Mouse (Mus musculus) spleen, embryonic (tissue): ENCODE measurements around the gene Cyp46a1.

Experiments used
- CTCF ChIA-PET: fragments of 350-600 bp; sonication (Branson Sonifier 250); formaldehyde crosslinking; loops from one replicate; lab custom pipeline; 2022; lab: Charles Lee

The Cyp46a1 gene

DNA sequence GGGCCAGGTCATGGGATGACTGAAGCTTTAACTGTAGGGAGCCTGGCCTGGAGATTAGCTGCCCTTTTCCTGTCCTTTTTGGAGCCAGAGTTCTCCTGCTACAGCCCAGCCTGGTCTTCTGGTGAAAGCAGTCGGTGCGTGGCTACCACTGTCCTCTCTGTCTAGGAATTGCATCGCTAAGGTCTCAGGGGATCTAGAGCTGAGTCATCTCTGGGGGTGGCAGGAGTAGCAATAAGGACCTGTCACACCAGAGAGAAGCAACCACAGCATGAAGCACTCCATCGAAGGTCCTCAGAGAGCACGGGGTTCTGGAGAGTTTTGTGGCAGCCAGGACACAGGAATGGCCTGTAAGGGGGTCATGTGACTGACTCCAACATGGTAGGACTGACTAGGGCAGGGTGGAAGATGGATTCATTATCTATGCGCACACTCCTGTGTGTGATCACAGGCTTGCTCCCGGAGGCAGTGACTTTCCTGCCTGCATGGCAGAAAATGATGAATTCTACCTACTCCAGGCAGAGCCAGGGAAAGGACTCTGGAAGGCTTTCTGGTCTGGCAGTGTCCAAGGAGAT lies 23.6 kb upstream of the Cyp46a1 start:
- CTCF ChIA-PET = no interaction called here

DNA sequence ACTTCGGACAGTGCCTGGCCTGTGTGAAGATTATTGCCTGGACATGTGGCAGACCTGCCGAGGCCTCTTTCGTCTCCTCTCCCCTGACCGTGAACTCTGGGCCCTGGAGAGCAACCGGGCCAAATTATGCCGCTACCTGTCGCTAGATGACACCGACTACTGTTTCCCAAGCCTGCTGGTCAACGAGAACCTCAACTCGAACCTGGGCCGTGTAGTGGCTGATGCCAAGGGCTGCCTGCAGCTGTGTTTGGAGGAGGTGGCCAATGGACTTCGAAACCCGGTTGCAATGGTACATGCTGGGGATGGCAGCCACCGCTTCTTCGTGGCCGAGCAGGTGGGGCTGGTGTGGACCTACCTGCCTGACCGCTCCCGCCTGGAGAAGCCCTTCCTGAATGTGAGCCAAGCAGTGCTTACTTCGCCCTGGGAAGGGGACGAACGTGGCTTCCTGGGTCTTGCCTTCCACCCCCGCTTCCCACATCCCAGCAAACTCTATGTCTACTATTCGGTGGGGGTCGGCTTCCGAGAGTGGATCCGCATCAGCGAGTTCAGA lies 22.4 kb upstream of the Cyp46a1 start:
- CTCF ChIA-PET = no interaction called here

DNA sequence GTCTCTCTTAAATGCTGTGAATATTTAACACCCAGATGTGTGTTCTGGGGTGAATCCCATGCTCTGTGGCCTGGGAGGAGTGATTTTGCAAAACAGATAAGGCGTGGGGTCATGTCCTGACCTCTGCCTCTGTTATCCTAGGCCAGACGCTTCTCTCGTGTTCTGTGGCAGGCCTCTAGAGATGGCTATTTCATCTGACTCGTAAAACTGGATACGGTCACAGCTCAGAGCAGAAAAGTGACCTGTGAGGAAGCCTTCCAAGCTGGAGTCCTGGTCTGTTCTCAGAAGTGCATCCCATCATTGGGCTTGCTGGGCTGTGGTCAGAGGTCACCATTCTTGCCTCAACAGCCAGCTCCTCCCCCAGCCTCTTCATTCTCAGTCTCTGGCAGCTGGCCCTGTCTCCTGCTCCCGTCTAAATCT lies 21.7 kb upstream of the Cyp46a1 start:
- CTCF ChIA-PET = no interaction called here

DNA sequence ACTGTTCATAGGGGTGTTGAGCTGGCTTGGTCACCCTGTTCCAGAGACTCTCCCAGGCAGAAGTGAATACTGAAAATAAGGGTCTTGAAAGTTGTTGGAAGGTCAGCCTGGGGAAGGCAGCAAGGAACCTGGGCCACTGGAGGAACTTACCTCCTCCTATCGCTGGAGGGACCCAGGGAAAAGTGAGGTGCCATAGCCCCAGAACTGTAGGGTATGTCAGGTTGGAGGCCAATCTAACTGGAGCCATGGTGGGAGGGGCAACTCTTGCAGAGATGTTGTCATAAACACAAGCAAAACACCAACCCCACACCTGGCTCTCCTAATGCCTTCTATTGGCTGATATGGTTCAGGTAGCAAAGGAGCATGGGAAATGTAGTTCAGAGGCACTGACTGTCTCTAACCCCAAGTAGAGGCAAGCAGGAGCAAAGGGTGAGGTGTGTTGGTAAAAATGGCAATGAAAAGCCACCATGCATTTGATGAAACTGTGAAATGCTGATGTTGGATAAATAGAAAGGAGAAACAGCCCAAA lies 20.9 kb upstream of the Cyp46a1 start:
- CTCF ChIA-PET = no interaction called here

DNA sequence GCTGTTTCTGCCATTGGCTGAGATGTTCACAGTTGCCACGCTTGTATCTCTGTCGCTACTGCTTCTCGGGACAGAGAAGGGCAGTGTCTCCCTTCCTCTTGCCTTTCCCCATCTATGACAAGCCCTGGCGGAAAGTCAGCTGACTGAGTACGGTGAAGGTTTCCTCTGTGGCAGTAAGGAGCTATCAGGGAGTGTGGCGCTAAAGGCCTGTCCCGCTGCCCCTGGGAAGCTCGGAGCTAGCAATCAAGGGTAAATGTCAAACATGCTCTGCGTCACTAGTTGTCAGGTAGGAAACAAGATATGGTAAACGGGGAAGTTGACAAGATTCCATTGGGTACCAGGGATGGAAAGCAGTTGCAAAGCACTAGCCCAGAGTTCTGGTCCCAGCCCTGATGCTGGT lies 18.4 kb upstream of the Cyp46a1 start:
- CTCF ChIA-PET = no interaction called here

DNA sequence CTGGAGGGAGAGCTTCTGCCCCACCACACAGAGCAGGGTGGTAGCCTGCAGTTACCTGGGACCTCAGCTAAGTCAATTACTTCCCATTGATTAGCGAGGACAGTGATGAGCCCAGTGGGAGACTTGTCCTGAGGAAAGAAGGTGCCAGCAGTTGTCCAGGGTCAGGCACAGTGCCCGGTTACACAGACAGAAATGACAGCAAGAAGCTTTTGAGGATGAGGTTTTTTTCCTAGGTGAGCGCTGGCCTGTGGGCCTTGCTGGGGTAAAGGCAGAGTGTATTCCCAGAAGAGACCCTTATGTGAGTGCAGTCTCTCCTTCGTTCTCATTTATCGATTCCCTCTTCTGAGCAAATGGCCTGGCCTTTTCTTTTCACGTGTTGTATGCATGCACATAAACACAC lies 17.5 kb upstream of the Cyp46a1 start:
- CTCF ChIA-PET = interaction anchor here (0.6 to 0.7 kb wide), 2 partner anchors 9 to 15 kb away, joined by 3 to 21 read pairs; no protein-coding TSS in a partner anchor

DNA sequence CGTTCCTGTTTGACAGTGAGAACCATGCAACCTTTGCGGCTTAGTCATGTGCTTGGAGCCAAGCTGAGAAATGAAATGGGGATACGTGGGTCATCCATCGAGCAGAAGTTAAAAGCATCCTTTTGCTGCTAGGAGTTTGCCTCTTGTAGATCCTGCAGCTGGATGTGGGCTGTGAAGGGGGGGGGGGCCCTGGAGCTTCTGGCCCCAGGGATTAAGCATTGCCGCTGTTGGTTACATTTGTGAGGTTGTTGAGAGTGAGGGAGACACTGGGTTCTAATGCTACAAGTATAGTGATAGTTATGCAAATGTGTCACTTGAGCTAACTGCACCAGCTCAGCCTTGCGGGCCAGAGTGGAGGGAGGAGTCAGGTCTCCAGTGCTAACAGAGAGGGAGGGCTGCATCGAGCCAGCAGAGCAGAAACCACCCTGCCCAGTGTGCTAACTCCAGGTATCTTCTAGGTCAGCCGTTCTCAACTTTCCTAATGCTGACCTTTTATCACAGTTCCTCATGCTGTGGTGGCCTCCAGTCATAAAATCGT lies 16.9 kb upstream of the Cyp46a1 start:
- CTCF ChIA-PET = interaction anchor here (0.6 to 0.7 kb wide), 2 partner anchors 9 to 14 kb away, joined by 3 to 21 read pairs; no protein-coding TSS in a partner anchor

DNA sequence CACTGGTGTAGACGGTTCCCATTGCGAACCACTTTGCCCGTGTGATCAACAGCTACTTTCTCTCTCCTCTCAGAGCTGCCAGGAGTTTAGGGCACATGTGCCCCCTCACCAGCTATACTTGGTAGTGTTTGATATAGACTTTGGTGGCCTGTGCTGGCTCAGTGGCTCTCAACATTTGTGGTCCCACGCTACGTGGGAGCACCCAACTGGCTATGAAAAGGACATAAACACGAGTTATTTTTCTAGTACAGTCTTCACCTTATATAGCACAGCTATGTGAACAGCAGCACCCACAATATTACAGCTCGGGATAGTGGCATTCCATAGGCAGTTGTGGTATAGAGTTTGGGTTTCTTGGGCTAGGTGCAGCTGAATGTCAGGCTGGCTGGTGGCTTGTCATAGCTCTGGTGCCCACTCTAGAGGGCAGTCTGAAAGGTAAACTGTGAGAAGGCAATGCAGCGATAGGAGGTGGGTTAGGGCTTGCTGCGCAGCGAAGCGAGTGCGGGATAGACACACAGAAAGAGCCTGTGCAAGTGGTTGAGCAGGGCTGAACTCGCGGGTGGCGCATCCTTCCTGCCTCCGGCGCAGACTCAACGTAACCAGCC lies 16.3 kb upstream of the Cyp46a1 start:
- CTCF ChIA-PET = no interaction called here

DNA sequence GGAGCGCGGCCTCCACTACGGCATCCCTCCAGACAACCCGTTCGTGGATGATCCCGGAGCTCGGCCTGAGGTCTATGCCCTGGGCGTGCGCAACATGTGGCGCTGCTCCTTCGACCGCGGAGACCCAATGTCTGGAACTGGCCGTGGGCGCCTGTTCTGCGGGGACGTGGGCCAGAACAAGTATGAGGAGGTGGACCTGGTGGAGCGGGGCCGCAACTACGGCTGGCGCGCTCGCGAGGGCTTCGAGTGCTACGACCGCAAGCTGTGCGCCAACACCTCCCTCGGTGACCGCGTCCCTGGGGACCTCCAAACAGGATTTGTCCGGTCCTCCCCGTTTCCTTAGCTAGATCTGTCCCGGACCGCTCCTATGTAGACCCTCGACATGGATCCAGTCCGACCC lies 15.7 kb upstream of the Cyp46a1 start:
- CTCF ChIA-PET = no interaction called here

DNA sequence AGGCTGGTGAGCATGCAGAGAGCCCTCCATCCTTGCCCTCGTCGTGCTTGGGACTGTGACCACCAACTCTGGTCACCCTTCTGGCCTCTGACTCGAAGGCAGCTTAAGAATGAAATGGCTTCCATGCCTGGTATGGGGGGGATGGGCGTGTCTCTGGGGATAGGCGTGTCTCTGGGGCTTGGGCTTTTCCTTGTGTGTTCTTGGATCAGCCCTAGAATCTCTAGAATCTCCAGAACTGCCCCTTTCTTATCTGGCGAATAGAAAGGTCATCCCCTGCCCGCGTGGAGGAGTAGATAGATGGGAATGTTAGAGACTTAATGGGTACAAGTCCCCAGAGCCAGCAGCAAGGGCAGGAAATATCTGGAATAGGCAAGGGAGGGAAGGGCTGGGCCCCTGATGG lies 14.1 kb upstream of the Cyp46a1 start:
- CTCF ChIA-PET = no interaction called here

DNA sequence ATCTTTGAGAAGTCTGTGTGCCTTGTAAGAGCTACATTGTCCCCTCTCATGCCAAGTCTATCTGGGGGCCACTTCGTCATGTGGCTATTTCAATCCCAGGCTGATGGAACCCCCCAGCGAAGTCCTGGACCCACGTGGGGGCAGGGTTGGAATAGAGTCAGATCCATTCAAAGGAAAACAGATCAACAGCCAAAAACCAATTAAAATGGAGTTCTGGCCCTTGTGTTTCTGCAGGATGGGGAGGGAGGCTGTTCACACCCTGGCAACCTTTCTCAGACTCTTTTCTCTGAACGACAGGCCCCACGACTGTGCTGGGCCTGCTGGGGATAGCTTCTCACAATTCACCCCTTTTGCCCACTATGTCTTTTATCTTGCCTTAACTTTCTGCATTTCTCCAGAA lies 7.8 kb upstream of the Cyp46a1 start:
- CTCF ChIA-PET = no interaction called here

DNA sequence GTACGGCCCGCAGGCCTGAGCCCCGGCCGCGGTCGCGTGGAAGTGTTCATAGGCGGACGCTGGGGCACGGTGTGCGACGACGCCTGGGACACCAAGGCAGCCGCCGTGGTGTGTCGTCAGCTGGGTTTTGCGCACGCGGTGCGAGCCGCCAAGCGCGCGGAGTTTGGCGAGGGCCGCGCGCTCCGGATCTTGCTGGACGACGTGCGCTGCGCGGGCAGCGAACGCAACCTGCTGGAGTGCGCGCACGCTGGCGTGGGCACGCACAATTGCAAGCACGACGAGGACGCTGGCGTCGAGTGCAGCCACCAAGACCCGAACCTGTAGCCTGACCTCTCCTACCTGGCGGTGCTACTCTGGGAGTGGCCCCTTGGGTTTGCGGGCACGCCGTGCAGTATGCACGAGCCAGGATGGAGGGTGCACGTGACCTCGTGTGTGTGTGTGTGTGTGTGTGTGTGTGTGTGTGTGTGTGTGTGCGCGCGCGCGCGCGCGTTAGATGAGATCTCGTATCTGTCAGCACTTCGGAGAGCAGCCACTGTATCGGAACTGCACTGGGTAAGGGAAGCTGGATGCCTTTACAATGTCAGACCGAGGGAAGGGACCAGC lies 6.2 kb upstream of the Cyp46a1 start:
- CTCF ChIA-PET = no interaction called here

DNA sequence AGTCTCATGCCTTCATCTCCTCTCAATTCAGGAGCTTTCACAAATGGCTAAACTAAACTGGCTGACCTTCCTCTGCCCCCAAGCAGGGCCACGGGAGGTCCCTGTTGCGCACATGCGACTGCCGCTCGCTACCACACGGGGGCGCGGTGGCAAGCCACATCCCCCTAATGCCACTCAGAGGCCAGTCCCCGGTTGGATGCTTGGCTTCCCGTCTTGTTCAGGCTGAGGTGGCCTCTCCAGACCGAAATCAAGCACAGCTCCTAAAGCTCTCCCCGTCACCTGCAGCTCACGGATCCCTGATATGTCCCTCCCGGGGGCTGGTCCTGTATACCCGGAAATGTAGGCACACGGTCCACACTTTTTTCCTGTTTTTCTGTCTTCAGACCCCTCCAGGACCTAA lies 1.1 kb upstream of the Cyp46a1 start:
- CTCF ChIA-PET = no interaction called here

DNA sequence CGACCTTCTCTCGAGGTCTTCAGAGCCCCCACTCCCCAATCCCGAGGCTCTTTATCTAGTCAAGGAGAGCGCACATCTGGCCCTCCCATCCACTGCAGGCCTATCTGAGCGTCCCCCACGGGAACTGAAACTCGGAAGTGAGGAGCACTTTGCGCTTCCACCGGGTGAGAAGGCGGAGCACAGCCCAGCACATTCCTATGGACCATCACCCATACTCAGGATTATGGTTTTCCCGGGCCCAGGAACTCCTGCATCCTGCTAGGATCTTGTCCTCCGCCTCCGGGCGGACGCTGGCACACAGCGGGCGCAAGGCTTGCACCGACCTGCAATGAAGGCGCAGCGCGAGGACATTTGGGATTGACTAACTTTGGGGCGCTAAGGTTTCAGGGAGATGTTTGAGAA lies 699 bp upstream of the Cyp46a1 start:
- CTCF ChIA-PET = no interaction called here

DNA sequence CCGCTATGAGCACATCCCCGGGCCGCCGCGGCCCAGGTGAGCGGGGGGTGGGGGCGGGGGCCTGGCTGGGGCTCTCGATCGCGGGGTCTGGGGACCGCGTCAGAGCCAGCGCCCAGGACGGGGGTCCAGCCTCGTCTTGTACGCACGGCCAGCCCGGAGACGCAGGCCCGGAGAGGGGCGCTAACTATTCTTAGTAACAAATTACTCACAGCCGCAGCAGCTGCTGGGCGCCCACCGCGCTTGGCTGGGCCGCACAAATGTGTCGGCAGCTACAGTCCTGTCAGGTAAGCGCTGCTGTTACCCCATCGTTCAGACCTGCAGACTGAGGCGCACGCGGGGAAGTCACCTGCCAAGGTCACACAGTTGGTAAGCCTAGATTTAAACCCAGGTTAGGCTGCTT lies 348 bp downstream of the Cyp46a1 start:
- CTCF ChIA-PET = interaction anchor here (0.7 kb wide), 1 partner anchor 75 kb away, joined by 4 read pairs; no protein-coding TSS in a partner anchor

DNA sequence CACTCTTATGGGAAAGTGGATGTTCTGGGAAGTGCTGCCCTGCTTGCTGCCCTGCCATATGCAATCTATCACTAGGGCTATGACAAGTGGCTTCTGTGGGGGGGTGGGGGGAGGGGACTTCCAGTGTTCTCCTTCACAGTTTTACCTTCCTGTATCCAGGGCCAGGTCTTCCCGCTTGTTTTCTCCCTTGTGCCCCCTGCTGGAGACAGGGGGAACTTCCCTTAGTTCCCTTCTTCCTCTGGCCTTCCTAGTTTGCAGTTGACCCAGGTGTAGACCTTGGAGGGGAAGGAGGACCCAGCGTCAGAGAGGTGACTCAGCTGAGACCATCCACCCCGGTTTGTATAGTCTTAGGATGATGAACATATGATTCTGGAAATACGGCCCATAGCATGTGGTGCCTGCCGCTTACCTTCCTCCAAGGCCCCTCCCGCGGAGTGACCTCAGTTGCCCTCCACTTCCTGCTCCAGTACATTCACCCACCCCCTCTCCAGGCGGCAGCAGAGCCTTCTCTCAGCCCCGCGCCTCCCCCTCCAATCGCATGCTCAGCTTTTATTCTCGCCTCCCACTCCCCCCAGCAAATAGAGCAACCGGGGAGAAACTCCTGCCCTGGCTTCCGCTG lies 4.5 kb downstream of the Cyp46a1 start:
- CTCF ChIA-PET = interaction anchor here (0.8 kb wide), 1 partner anchor 811 kb away, joined by 5 read pairs; no protein-coding TSS in a partner anchor

DNA sequence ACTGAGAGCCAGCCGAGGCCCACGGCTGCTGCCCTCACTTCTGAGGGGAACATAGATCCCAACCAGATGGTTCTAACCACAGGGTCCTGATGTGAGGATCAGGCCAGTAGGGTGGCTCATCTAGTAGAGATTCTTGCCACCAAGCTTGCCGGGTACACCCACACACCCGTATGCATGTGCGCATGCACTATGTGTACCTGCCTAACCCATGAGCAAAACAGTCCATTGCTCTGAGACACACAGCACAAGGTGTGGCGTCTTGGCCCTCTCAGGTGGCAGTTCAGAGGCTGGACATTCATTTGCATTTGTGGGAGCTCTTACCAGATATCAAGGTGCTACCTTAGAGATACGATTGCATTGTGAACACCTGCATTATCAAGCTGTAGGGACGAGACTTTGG lies 14.0 kb downstream of the Cyp46a1 start:
- CTCF ChIA-PET = interaction anchor here (0.6 kb wide), 1 partner anchor 63 kb away, joined by 3 read pairs; no protein-coding TSS in a partner anchor

DNA sequence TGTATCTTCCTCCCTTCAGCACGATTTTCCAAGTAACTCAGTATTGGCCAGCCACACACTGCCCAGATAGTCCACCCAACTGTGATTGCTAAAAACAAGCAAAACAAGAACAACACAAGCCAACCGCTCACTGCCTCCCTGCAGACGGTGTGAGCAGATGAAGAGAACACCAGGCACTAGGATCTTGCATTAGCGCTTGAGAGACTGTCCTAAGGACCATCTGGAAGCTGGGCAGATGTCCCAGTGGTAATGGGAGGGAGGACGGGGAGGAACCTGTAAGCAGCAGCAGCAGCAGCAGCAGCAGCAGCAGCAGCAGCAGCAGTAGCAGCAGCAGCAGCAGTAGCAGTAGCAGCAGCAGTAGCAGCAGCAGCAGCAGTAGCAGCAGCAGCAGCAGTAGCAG lies 14.8 kb downstream of the Cyp46a1 start:
- CTCF ChIA-PET = no interaction called here

DNA sequence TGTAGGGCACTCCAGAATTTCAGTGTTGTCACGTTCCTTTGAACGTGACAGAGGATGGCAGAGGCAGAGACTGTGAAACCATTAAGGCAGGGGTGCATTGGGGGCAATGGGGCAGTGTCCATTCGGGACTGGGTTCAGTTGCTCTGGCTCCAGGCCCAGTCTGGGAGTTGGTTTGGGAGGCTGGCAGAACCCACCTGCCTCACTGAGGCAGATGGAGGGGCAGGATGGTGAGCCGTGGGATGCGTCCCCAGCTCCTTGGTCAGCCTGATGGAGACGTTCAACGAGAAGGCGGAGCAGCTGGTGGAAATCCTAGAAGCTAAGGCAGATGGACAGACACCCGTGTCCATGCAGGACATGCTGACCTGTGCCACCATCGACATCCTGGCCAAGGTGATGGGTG lies 16.8 kb downstream of the Cyp46a1 start:
- CTCF ChIA-PET = no interaction called here

DNA sequence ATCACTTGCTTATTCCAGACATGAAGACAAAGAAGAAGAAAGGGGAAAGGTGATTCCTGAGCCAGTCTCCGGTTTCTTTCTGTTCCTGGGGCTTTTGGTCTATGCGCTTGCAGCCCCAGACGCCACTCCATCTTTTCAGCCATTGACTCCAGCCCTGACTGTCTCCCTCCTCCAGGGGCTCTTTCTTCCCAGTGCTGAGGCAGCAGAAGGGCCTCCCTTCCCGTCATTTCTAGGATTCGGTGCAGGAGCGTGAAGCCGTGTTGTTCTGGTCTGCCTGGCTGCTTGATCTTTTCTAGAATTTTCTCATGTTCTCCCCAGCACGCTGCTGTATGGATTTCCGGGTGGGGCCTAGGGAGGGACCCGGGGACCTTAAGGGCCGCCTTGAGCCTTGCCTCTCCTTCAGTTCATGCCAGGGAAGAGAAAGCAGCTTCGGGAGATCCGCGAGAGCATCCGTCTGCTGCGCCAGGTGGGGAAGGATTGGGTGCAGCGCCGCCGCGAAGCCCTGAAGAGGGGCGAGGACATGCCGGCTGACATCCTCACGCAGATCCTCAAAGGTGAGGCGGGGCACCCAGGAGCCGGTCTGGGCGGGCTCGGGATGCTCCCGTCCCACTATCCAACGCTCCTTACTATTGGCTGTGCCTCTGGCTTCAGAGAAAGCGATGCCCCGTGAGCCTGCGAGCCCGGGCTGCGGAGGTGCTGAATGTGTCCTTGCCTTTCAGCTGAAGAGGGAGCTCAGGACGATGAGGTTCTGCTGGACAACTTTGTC lies 18.4 kb downstream of the Cyp46a1 start:
- CTCF ChIA-PET = no interaction called here

DNA sequence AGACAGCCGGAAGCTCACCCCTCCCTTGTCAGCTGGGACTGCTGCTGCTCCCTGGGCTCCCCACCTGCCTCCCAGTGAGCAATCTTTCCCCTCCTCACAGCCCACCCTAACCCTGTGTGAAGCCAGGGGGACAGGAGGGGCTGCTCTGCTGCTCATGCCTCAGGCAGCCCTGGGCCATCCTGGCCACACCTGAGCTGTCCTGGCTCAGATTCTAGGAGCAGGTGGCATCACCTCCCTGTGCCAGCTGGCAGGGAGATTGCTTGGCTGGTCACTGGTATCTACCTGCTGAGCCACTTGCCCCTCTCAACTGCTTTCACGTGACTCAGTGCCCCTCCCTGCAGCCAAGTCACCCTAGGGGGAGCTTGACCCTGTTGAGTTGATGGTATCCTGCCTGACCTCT lies 20.1 kb downstream of the Cyp46a1 start:
- CTCF ChIA-PET = no interaction called here
